Mouse (Mus musculus): ENCODE data around the gene Crlf1.

Gene Crlf1

DNA sequence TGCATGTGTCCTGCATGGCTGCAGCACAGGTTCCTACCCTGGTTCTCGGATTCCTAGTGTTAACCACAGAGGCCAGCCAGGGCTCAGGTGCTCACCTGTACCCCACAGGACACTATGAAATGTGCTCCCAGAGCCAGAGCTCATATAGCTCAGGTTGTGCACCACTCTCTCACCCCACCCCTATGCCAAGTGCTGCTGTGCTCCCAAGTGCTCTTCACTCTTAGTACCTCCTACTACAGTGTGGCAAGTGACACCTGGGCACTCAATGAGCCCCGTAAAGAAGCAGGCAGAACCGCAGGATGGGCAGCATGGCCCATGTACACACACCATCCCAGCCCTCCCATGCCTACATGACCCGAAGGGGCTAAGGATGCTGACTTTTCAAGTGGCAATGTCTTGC is 24.2 kb upstream of the Crlf1 start:
- no peak for DNase-seq (ENCODE audit: low spot score)

- no peak for DNase-seq (ENCODE audit: low spot score)
These were observed 23.6 kb upstream of the Crlf1 start for GRCm38 (mm10) chr8:70469295-70469916.

- no peak for DNase-seq (ENCODE audit: low spot score)
These were observed 23.0 kb upstream of the Crlf1 start for GRCm38 (mm10) chr8:70469938-70470337.

GRCm38 (mm10) chr8:70471856-70472255 is 21.1 kb upstream of the Crlf1 start:
- DNase-seq (ENCODE audit: low spot score) = no peak

DNA sequence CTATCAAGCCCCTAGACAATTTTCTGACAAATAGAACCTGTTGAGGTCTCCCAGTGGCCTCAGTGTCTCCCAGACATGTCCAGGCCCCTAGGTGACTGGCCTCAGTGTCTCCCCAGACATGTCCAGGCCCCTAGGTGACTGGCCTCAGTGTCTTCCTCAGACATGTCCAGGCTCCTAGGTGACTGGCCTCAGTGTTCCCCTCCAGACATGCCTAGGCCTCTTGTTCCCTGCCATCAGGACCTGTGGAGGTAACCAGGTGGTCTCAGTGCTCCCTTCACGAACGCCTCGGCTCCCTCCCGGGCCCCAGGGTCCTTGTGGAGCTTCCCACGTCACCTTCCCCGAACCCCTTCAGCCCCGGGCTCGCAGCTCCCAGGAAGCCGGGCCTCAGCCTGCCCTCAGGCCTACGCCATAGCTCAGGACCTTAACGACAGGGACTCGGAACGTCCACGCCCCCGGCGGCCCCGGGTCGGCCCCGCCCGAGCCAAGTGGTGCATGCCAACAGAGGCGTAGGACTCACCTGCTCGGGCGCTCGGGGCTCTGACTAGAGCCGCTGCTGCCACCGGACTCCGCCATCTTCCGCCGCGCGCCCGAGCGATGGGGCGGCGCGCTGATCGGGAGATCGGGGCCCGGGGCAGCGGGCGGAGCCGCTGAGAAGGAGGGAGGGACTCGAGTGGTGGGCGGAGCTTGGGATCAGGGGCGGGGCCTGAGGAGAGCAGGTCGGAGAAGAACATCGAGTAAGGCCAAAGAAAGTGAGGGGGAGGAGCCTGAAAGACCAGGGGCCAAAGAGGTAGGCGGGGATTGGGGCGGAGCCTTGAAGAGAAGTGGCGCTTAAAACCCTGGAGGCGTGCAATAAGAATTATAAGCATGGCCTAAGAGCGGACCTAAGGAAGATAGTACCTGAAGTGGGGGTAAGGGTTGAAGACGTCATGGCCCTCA is 16.4 kb upstream of the Crlf1 start, which contains the start of gene Klhl26:
Klhl26 (minus strand) TSS at position 636 of the 936 bp plus-strand sequence.
- DNase-seq (ENCODE audit: low spot score) = peak; percentile 97

DNA sequence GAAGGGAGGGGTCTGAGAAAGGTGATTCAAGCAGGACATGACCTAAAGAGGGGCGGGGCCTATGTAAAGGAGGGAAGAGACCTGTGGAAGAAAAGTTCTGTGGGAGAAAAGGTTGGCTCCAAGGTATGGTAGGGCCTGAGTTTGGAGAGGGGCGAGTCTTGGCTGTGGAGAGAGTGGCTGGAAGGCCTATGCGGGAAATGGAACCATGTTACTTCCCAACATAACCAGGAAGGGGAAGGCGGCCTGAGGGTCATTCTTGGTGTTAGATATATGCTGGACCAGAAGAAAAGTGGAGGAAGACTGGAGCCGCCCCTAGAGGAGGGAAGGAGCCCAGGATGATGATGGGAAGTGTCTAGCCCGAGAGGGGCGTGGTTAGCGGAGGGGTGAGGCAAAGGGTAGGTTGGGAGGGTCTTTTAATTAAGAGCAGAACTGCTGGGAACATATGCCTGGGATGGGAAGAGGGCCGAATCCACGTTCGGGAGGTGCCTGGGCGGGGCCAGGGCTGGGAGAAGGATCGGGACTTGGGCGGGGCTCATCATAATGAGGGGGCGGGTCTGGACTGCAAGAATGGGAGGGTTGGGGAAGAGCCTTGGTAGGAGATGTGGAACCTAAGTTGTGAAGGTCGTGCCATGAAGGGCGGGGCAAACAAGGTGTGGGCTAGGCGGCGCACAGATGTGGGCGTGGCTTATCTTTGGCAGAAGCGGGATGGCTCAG is 15.5 kb upstream of the Crlf1 start:
- DNase-seq (ENCODE audit: low spot score) = peak; percentile 80

DNA sequence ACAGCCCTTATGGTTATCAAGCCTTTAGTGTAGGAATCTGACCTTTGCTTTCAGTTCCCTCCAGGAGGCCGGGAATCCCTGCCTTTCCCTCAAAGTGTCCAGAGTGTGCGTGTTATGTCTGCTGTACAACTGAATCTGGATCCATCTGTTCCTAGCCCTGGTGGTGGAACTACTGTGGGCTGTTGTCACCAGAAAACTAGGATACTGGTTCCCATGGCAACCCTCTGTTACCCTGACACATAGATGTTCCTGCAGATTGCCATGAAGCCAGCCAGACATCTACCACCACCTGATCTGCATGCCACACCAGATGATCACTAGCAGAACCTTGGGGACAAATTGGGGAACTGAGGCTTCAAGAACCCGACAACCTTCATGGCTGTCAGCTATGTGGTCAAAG is 11.1 kb upstream of the Crlf1 start:
- no peak for DNase-seq (ENCODE audit: low spot score)

- DNase-seq (ENCODE audit: low spot score) = no peak
These were observed 10.0 kb upstream of the Crlf1 start for GRCm38 (mm10) chr8:70482943-70483342.

DNA sequence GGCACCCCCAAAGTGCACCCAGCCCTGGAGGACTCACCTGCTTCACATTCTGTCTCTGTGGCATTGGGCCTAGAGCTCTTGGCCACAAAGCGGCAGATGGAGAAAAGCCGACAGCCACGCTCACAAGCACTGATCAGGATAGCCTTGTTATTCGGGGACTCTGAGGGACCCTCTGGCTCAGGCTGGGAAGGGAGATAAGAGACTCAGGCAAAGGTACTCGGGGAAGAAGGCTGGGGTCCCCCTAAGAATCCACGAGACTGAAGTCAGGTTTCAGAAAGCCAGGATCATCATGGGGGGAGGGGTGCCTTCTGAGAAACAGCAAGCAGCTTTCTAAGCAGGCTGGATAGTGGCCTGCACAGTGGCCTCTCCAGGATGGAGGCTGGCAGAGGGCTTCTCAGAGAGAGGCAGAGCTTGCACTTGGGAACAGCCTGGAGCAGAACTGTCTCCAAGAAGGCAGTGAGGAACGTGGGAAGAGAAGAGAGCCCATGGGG is 6.7 kb upstream of the Crlf1 start:
- no peak for DNase-seq (ENCODE audit: low spot score)

DNA sequence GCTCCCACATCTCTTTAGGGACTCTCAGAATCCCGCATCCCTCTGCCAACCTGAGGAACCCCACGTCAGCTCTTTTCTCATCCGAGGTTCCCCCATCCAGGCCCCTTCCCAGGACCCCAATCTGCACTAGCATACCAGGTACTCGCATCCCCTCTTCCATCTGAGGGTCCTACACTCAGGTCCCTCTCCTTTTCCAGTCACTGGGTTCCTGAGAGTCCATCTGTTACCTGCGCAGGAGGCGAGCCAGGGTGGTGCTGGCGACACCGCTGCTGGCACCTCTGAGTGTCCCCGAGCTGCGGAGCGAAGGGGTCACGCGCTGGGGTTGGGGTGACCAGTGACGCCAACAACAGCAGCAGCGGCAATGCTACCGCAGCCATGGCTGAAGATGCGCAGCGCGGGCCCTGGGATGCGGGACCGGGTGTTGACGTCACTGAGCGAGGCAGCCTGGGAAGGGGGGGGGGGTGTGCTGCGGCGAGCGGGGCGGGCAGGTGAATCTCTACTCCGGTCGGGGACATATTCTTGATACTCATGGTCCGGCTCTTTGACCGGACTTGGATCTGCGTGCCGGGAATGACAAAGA is 5.9 kb upstream of the Crlf1 start, which contains the start of gene Tmem59l:
Tmem59l (minus strand) TSS at position 418 of the 580 bp plus-strand sequence.
- no peak for DNase-seq (ENCODE audit: low spot score)

GRCm38 (mm10) chr8:70487993-70488796 is 4.8 kb upstream of the Crlf1 start:
- DNase-seq (ENCODE audit: low spot score) = peak; percentile 67

DNA sequence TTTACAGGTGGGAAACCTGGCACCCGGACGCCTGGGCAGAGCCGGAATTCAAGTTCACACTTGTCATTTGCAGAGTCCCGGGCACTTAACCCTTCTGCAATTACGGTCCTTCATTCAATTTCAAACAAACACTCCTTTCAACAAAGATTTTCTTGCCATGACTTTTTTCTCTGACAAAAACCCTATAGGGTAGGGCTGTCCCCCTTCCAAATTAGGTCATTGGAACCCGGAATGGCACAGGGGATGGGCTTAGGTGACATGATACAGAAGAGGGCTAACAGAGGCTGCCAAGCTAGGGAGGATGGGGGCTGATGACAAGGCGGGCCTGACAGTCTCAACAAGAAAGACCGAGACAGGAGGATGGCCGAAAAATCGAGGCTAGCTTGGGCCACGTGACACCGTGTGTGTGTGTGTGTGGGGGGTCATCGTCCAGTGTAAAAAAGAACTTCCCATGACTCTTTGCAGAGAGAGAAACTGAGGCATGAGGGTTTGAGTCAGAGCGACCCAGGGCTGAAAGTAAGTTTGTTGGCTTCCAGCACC is 4.0 kb upstream of the Crlf1 start:
- no peak for DNase-seq (ENCODE audit: low spot score)

- no peak for DNase-seq (ENCODE audit: low spot score)
These were observed 3.4 kb upstream of the Crlf1 start for GRCm38 (mm10) chr8:70489576-70489975.

DNA sequence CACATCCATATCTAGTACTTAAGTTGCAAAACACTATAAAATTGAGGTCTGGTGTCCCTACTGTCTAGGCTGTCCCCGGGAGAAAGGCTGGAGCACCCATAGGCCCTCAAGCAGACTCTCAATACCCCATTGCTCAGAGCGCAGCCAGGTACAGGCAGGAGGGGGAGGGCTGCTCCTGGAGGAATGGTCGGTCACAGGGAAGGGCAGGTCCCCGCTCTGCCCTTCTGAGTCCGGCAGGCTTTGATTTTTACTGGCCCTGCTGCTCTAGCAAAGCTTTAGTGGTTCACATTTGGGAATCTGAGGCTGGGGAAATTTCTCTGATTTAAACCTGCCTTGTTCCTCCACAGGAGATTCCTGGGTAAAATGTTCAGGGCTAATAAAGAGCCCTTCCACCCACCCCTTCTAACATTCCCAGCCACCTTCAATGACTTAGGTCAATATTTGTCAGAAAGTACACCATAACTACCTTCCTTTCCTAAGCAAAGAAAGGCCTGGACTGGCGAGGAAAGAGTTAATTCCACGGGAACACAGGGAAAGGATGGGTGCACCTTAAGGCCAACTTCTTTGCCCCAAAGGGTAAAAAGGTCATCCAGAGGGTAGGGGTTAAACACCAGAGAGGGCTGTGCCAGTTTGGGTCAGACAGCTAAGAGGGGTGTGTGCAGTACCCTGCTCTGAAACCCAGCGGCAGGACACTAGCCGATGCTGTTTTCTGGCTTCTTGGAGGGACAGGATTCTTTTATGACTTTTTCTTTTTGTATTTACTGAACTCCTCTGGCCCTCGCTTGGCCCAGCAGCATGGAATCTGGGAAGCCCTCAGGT is 2.7 kb upstream of the Crlf1 start:
- DNase-seq (ENCODE audit: low spot score) = no peak

DNA sequence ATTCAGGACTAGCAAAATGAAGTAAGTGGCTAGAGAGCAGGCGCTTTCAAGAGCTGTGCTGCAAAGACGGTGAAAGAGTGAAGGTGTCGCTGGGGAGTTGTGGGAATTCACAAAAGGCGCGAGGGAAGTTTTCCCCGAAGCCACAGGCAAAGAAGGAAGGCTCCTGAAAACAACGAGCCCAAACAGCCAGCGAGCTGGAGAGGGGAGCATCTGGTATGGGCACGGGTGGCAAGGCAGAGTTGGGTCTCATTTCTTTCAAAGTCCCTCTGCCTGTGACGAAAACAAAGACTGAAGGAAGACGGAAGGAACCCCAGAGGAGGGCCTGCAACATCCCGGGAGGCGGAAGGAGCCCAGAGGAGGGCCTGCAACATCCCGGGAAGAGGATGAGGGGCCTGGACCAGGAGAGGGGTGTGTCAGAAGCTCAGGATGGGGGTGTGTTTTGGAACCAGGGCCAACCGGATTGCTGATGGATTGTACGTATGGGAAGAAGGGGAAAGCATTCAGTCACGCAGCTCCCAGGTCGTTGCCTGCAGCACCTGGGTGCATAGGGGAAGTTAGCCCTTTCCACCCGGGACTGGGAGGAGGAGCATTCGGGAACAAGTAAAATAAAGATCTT is 2.0 kb upstream of the Crlf1 start:
- peak; percentile 61 for DNase-seq (ENCODE audit: low spot score)

DNA sequence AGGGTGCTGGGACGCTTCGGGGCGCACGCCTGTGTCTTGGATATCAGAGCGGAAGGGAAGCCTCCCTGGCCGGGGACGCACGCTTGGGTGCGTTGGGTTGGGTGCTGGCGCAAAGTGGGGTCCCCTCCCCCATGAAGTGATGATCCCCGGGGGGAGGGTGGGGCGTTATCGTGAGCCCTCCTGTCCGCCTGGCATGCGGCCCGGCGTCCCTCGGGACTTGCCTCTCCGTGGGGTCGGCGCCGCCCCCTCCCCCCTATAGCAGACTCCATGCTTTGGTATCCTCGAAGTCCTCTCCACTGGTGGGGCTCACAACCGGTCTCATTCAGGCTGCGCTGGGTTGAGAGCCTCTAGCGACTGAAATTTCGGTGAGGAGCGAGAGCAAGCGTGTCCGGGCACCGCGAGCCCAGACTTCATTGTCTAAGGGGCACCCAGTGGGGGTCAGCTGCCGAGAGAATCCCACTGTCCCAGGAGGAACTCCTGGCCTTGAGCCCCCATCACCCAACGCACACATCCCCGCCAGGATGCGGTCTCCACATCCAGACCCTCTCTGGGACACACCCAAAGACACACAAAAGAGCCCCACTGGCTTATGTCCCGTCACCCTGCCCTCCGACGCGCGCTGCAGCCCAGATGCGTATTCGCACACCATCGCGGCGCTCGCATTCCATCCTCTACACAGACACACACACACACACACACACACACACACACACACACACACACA is 896 bp downstream of the Crlf1 start:
- DNase-seq (ENCODE audit: low spot score) = no peak

DNA sequence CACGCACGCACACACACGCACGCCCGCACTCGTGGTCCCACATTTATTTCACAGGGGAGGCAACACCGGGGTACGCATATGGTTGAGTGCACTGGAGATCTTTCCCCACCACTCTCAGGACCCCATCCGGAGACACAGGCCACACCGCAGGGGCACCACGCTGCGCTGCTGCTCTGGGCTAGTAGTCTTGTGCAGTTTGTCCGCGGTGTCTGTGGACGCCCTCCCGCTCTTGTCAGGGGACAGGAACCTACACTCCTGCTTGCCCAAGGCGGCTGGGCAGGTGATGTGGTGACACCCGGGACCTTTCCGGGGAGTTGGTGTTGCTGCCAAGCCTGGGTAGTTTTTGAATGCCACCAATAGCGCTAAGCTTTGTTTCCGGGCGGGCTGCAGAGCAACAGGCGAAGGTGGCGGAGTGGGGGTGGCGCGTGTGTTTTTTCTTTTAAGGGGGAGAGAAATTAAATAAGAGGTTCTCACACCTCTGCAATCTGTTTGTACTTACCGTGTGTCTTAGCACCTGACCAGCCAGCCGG is 1.5 kb downstream of the Crlf1 start:
- no peak for DNase-seq (ENCODE audit: low spot score)

DNA sequence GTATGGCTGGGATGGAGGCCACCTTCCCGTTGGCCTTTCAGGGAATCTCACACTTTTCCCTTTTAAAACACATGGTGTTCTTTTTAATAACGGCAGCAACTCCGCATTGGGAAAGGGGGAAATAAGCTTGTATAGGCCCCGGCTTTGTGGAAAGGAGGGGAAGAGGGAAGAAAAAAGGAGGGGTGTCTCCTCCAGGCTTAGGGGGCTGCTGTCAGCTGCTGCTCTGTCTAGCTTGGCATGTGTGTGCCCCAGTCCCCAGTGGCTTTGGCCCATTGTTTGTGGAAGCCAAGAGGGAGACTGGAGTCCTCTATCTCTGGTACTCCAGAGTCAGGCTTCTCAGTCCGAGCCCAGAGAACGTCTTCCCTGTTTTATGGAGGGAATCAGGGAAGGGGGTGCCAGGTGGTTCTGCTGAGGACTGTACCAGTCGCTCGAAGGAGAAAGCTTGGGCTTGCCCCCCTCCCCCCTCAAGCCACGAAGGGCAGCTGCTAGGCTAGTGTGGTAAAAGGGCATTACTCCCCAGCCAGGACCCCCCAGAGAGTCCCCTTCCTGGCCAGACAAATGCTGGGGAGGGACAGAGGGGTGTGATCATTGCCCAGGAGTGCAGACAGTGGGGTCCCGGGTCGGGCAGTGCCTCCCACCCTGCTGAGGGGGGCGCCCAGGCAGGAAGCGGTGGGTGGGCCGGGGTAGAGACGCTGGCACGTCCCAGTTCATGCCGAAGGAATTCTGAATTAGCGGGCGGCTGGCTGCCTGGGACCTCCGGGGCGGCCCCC is 2.2 kb downstream of the Crlf1 start:
- DNase-seq (ENCODE audit: low spot score) = no peak
